Mouse (Mus musculus) lung, embryonic 14.5 days (tissue): ENCODE results near the gene Celsr1. TPM values are rescaled to one million over a fixed set of nuclear protein-coding genes. Genes with fewer than 3 reads are reported as not detected.

Experiments used
- ATAC-seq: fragments of 200-750 bp; cut with Nextera tagmentation; 2 replicates; pipeline ENCODE4 v1.8.0; 2017; ENCODE audit warnings: mild to moderate bottlenecking, moderate TSS enrichment, moderate library complexity; ENCODE audit not compliant: insufficient read depth
- DNase-seq: peaks from one replicate; pipeline ENCODE4 v3.0.0-alpha.2; 2015
- H3K27ac ChIP-seq: fragments of 300-500 bp; sonication (generic); 2 replicates; pipeline ENCODE4 v1.5.1; 2014; ENCODE audit warnings: low read depth, mild to moderate bottlenecking, moderate library complexity
- H3K27me3 ChIP-seq: fragments of 300-500 bp; sonication (generic); 2 replicates; pipeline ENCODE4 v1.6.1; 2014; ENCODE audit warnings: low read length, control low read depth; ENCODE audit not compliant: insufficient read depth
- H3K36me3 ChIP-seq: fragments of 300-500 bp; sonication (generic); 2 replicates; pipeline ENCODE4 v1.6.1; 2014; ENCODE audit warnings: control low read depth; ENCODE audit not compliant: insufficient read depth
- H3K4me1 ChIP-seq: fragments of 300-500 bp; sonication (generic); 2 replicates; pipeline ENCODE4 v1.6.1; 2014; ENCODE audit warnings: antibody characterized with exemption, control low read depth; ENCODE audit not compliant: insufficient read depth
- H3K4me2 ChIP-seq: fragments of 300-500 bp; sonication (generic); 2 replicates; pipeline ENCODE4 v1.6.1; 2014; ENCODE audit warnings: mild to moderate bottlenecking
- H3K4me3 ChIP-seq: fragments of 300-500 bp; sonication (generic); 2 replicates; pipeline ENCODE4 v1.5.1; 2014; ENCODE audit warnings: low read depth, low read length
- H3K9ac ChIP-seq: fragments of 300-500 bp; sonication (generic); 2 replicates; pipeline ENCODE4 v1.6.1; 2014
- H3K9me3 ChIP-seq: fragments of 300-500 bp; sonication (generic); 2 replicates; pipeline ENCODE4 v1.6.1; 2016; ENCODE audit warnings: low read depth, low read length, control low read depth
- CTCF ChIP-seq: IDR thresholded peaks from 2 replicates; pipeline ENCODE4 v1.5.1; 2016; ENCODE audit warnings: antibody characterized with exemption, low read depth
- whole genome bisulfite sequencing: fragments of 180-500 bp; shearing (Covaris S2); extraction: QIAGEN DNeasy Blood & Tissue Kit; methylation state at CpG from one replicate; pipeline ENCODE4 v1.1.7; 2014; 5-methylcytosine and 5-hydroxymethylcytosine counted together
- polyA plus RNA-seq: library from polyadenylated mRNA; unstranded; fragments of >200 nt; fragmentation: Nextera tagmentation; extraction: Ambion mirVana; gene quantifications from 2 replicates; pipeline ENCODE4 v1.2.1, GENCODE M21; 2014

Gene Celsr1
- polyA plus RNA-seq, 1 experiment from 2014 or later: 9.9 TPM

DNA sequence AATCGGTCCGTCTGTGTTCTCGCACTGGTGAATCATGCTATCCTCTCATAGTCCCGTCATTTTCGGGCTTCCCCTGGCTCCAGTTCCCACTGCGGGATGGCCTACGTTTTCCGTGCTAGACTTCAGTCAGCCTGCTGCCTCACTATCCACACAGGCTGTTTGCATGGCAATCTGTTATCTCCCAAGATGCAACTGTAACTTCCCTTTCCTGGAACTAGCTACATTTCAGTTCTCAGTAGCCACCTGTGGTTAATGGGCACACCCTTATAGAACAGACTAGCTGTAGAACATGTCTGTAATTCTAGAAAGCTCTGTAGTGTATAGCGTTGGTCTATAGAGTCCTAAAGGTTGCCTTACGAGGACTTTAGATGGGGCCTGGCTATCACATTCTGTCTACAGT, 17.6 kb upstream of the Celsr1 start:
- Histone ChIP-seq H3K4me2 (no peak overlapping the region), H3K9ac (no peak overlapping the region), H3K4me3 (no peak overlapping the region), H3K27ac (no peak overlapping the region), H3K27me3 (no peaks in the 10 kb centered on the region), H3K9me3 (no peaks in the 10 kb centered on the region), H3K36me3 (no peaks in the 10 kb centered on the region), H3K4me1 (no peaks in the 10 kb centered on the region)
- no peak for TF ChIP-seq CTCF
- no peak for DNase-seq
- WGBS: 77% methylated on average over 10 of the region's 10 CpGs
- ATAC-seq: no peak

DNA sequence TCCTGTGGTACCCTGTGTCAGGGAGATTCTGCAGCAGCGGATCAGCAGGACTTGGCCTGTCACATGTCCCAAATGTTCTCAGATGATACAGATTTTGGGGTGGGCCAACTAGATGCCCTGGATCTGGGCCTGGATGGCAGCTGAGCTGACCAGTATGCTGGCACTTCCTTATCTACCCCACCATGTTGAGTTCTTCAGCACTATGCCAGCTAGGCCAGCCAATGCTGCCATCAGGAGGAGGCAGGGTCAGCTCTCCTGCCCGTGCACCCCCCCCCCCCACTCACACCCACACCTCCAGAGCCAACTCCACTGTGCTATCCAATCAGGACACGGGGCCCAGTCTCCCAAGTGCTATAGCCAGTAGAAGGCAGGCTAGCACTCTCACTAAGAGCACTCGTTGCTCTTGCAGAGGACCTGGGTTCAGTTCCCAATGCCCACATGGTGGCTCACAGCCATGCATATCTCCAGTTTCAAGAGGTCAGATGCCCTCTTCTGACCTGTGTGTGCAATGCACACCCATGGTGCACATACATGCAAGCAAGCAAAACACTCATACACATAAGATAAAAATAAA, 16.7 kb upstream of the Celsr1 start:
- no peaks in the 10 kb centered on the region for H3K36me3 ChIP-seq
- 74% methylated on average over 4 of the region's 4 CpGs for WGBS
- H3K27me3 ChIP-seq: no peaks in the 10 kb centered on the region
- H3K9ac ChIP-seq: no peak overlapping the region
- no peaks in the 10 kb centered on the region for H3K9me3 ChIP-seq
- TF ChIP-seq CTCF: no peak
- no peak for DNase-seq
- no peak for ATAC-seq
- no peak overlapping the region for H3K4me3 ChIP-seq
- H3K4me1 ChIP-seq: no peaks in the 10 kb centered on the region
- no peak overlapping the region for H3K27ac ChIP-seq
- no peak overlapping the region for H3K4me2 ChIP-seq

DNA sequence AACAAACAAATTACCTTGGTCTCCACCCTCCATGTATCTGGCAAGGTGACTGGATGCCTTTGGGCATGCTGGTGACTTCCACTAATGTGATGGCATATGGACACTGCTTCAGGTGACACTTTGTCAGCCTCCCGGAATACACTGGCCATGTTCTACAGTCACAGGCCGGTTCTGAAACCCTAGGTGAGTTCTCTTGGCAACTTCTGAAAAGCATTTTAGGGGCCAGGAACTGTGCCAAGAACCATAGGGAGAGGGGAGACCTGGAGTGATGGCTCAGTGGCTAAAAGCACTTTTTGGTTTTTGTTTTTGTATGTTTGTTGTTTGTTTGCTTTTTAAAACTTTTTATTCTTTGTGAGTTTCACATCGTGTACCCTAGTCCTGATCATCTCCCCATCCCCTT, 15.9 kb upstream of the Celsr1 start:
- no peak for TF ChIP-seq CTCF
- Histone ChIP-seq H3K36me3 (no peaks in the 10 kb centered on the region), H3K4me1 (no peaks in the 10 kb centered on the region), H3K9ac (no peak overlapping the region), H3K27ac (no peak overlapping the region), H3K4me3 (no peak overlapping the region), H3K27me3 (no peaks in the 10 kb centered on the region), H3K4me2 (no peak overlapping the region), H3K9me3 (no peaks in the 10 kb centered on the region)
- WGBS: 84% methylated on average over 3 of the region's 3 CpGs
- DNase-seq: no peak
- ATAC-seq: no peak

DNA sequence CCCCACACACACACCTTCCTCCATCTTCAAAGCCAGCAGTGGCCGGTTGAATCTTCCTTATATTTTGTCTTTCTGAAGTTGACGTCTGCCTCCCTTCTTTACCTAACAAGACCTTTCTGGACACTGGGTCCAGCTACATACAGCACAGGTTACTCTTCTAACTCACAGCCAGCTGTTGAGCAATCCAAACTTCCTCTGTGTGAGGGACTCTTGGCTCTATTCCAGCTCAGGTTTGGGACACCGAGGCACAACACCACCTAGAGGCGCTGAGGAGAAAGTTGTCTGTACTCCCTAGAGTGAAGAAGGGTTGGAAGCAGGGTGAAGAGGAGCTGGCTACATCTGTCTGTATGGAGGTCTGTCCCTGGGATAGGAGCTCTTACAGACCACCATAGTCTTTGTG, 8.8 kb upstream of the Celsr1 start:
- no peaks in the 10 kb centered on the region for H3K4me1 ChIP-seq
- H3K4me3 ChIP-seq: no peak overlapping the region
- peak; percentile 57 for TF ChIP-seq CTCF
- no peaks in the 10 kb centered on the region for H3K36me3 ChIP-seq
- H3K27me3 ChIP-seq: no peaks in the 10 kb centered on the region; the same call in 1 of the 2 replicates
- H3K9ac ChIP-seq: no peak overlapping the region
- ATAC-seq: no peak
- 29% methylated on average over 4 of the region's 4 CpGs for WGBS
- peak; percentile 75 for DNase-seq
- no peak overlapping the region for H3K4me2 ChIP-seq
- no peaks in the 10 kb centered on the region for H3K9me3 ChIP-seq
- H3K27ac ChIP-seq: no peak overlapping the region

DNA sequence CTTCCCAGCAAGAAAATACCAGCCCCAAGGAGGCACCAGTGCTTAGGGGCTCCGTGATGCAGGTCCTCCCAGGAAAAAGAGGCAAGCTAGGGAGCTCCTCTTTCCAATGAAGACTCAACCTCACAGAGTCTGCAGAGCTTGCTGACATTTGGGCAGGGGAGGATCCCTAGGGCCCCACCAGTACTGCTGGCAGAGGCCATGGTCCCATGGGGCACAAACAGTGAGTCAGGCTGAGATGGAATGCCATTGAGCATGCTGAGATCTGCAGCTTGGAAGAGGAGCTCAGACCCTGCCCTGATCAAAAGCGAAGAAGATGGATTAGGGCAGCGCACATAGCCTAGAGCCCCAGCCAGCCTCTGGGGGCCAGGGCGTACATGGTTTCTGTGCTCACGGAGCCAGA, 7.8 kb upstream of the Celsr1 start:
- no peak for TF ChIP-seq CTCF
- H3K27ac ChIP-seq: no peak overlapping the region
- H3K4me3 ChIP-seq: no peak overlapping the region
- no peaks in the 10 kb centered on the region for H3K36me3 ChIP-seq
- H3K27me3 ChIP-seq: no peaks in the 10 kb centered on the region; the same call in 1 of the 2 replicates
- ATAC-seq (no peak), DNase-seq (no peak)
- no peak overlapping the region for H3K4me2 ChIP-seq
- no peaks in the 10 kb centered on the region for H3K9me3 ChIP-seq
- H3K4me1 ChIP-seq: no peaks in the 10 kb centered on the region
- WGBS: 74% methylated on average over 5 of the region's 5 CpGs
- H3K9ac ChIP-seq: no peak overlapping the region

DNA sequence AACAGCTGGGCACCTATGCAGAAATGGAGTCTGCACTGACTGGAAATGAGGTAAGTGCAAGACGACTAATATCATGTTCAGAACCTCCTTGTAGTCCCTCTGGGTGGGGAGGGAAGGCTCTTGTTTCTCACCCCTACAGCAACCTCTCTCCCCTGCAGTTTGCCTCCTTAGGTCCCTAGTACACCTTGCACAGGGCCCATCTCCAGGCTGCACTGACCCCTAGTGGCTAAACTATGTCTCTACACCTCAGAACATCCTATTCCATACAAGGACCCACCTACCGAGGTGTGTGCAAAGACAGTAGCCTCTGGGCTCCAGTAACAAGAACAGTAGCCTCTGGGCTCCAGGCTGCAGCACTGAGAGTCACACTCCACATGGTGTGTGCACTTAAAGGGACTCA, 5.2 kb upstream of the Celsr1 start:
- ATAC-seq (peak; percentile 40), DNase-seq (peak; percentile 84)
- H3K4me1 ChIP-seq: no peaks in the 10 kb centered on the region
- TF ChIP-seq CTCF: peak; percentile 97
- H3K27me3 ChIP-seq: peaks cover 10% of the 10 kb centered on the region
- H3K9ac ChIP-seq: no peak overlapping the region
- no peaks in the 10 kb centered on the region for H3K9me3 ChIP-seq
- no peaks in the 10 kb centered on the region for H3K36me3 ChIP-seq
- H3K27ac ChIP-seq: no peak overlapping the region
- H3K4me2 ChIP-seq: no peak overlapping the region
- H3K4me3 ChIP-seq: no peak overlapping the region
- 0% methylated on average over 2 of the region's 2 CpGs for WGBS

DNA sequence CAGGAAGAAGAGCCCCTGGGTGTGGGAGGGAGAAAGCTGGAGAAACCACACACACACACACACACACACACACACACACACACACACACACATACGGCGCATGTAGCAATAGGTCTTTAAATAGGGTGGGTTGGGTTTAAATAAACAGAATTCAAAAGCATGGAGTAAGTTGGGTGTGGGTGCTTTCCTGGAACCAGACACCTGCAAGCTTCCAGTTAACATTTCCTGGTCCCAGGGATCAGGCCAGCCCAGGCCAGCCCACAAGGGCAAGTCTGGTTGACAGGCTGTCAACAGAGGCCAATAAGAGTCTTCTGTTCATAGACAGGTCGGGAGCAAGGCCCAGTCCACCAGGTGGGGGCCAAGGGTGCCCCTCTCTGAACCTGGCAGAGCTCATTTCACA, 2.3 kb upstream of the Celsr1 start:
- Histone ChIP-seq H3K36me3 (peaks cover 10% of the 10 kb centered on the region), H3K9ac (no peak overlapping the region), H3K4me3 (no peak overlapping the region), H3K27ac (no peak overlapping the region), H3K9me3 (peaks cover 10% of the 10 kb centered on the region; the same call in 1 of the 2 replicates), H3K4me2 (no peak overlapping the region), H3K4me1 (no peaks in the 10 kb centered on the region), H3K27me3 (peaks cover 32% of the 10 kb centered on the region)
- WGBS: 50% methylated on average over 3 of the region's 3 CpGs
- no peak for DNase-seq
- no peak for TF ChIP-seq CTCF
- no peak for ATAC-seq
